Mouse (Mus musculus): ENCODE measurements around the gene Gm10720. TPM values are rescaled to one million over a fixed set of nuclear protein-coding genes. Genes with fewer than 3 reads are reported as not detected.
"Not testable (repeated sequence)": the region's sequence is repeated elsewhere in the genome, so short reads cannot be mapped to it uniquely, and the experiment has no call there.

The Gm10720 gene
- polyA plus RNA-seq, 1 experiment from 2014 or later = not detected

- not testable (repeated sequence) for H3K9me3 ChIP-seq (ENCODE audit: low read length); ATAC-seq; H3K4me3 ChIP-seq (ENCODE audit: low read depth, low read length); H3K36me3 ChIP-seq (ENCODE audit: insufficient read depth, low read length); H3K27me3 ChIP-seq (replicated peaks; ENCODE audit: insufficient read depth, low read length); H3K4me1 ChIP-seq (ENCODE audit: insufficient read depth, low read depth, low read length); DNase-seq (ENCODE audit: low spot score); H3K9ac ChIP-seq (replicated peaks; ENCODE audit: low read depth); H3K27ac ChIP-seq (ENCODE audit: low read length); H3K4me2 ChIP-seq (replicated peaks; ENCODE audit: low read depth, low read length)
- 70% methylated on average over 15 of the region's 16 CpGs for WGBS
Observed at GRCm38 (mm10) chr9:3023985-3024648, 8.7 kb downstream of the Gm10720 start.

DNA sequence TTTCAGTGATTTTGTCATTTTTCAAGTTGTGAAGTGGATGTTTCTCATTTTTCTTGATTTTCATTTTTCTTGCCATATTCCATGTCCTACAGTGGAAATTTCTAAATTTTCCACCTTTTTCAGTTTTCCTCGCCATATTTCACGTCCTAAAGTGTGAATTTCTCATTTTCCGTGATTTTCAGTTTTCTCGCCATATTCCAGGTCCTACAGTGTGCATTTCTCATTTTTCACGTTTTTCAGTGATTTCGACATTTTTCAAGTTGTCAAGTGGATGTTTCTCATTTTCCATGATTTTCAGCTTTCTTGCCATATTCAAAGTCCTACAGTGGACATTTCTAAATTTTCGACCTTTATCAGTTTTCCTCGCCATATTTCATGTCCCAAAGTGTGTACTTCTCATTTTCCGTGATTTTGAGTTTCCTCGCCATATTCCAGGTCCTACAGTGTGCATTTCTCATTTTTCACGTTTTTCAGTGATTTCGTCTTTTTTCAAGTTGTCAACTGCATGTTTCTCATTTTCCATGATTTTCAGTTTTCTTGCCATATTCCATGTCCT lies 9.5 kb downstream of the Gm10720 start, which contains the start of gene Gm10717:
Gene Gm10717 (plus strand): TSS at position 506 of the 556 bp plus-strand sequence.
- H3K4me2 ChIP-seq (replicated peaks; ENCODE audit: low read depth, low read length); H3K9me3 ChIP-seq (ENCODE audit: low read length); H3K27ac ChIP-seq (ENCODE audit: low read length); H3K36me3 ChIP-seq (ENCODE audit: insufficient read depth, low read length); H3K9ac ChIP-seq (replicated peaks; ENCODE audit: low read depth); DNase-seq (ENCODE audit: low spot score); H3K4me1 ChIP-seq (ENCODE audit: insufficient read depth, low read depth, low read length); ATAC-seq; H3K27me3 ChIP-seq (replicated peaks; ENCODE audit: insufficient read depth, low read length); H3K4me3 ChIP-seq (ENCODE audit: low read depth, low read length): not testable (repeated sequence)
- WGBS = 75% methylated on average over 12 of the region's 12 CpGs

DNA sequence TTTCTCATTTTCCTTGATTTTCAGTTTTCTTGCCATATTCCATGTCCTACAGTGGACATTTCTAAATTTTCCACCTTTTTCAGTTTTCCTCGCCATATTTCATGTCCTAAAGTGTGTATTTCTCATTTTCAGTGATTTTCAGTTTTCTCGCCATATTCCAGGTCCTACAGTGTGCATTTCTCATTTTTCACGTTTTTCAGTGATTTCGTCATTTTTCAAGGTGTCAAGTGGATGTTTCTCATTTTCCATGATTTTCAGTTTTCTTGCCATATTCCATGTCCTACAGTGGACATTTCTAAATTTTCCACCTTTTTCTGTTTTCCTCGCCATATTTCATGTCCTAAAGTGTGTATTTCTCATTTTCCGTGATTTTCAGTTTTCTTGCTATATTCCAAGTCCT lies 10.2 kb downstream of the Gm10720 start:
- H3K4me1 ChIP-seq (ENCODE audit: insufficient read depth, low read depth, low read length); H3K4me2 ChIP-seq (replicated peaks; ENCODE audit: low read depth, low read length); H3K36me3 ChIP-seq (ENCODE audit: insufficient read depth, low read length); H3K27me3 ChIP-seq (replicated peaks; ENCODE audit: insufficient read depth, low read length); DNase-seq (ENCODE audit: low spot score); H3K27ac ChIP-seq (ENCODE audit: low read length); H3K9ac ChIP-seq (replicated peaks; ENCODE audit: low read depth); H3K9me3 ChIP-seq (ENCODE audit: low read length); ATAC-seq; H3K4me3 ChIP-seq (ENCODE audit: low read depth, low read length): not testable (repeated sequence)
- 60% methylated on average over 4 of the region's 6 CpGs for WGBS

DNA sequence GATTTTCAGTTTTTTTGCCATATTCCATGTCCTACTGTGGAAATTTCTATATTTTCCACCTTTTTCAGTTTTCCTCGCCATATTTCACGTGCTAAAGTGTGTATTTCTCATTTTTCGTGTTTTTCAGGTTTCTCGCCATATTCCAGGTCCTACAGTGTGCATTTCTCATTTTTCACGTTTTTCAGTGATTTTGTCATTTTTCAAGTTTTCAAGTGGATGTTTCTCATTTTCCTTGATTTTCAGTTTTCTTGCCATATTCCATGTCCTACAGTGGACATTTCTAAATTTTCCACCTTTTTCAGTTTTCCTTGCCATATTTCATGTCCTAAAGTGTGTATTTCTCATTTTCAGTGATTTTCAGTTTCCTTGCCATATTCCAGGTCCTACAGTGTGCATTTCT lies 10.7 kb downstream of the Gm10720 start:
- ATAC-seq; H3K4me3 ChIP-seq (ENCODE audit: low read depth, low read length); H3K4me1 ChIP-seq (ENCODE audit: insufficient read depth, low read depth, low read length); H3K27ac ChIP-seq (ENCODE audit: low read length); DNase-seq (ENCODE audit: low spot score); H3K4me2 ChIP-seq (replicated peaks; ENCODE audit: low read depth, low read length); H3K36me3 ChIP-seq (ENCODE audit: insufficient read depth, low read length); H3K9me3 ChIP-seq (ENCODE audit: low read length); H3K9ac ChIP-seq (replicated peaks; ENCODE audit: low read depth); H3K27me3 ChIP-seq (replicated peaks; ENCODE audit: insufficient read depth, low read length): not testable (repeated sequence)
- 75% methylated on average over 5 of the region's 5 CpGs for WGBS

DNA sequence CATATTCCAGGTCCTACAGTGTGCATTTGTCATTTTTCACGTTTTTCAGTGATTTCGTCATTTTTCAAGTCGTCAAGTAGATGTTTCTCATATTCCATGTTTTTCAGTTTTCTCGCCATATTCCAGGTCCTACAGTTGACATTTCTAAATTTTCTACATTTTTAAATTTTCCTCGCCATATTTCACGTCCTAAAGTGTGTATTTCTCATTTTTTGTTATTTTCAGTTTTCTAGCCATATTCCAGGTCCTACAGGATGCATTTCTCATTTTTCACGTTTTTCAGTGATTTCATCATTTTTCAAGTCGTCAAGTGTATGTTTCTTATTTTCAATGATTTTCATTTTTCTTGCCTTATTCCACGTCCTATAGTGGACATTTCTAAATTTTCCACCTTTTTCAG lies 11.3 kb downstream of the Gm10720 start:
- not testable (repeated sequence) for DNase-seq (ENCODE audit: low spot score); H3K36me3 ChIP-seq (ENCODE audit: insufficient read depth, low read length); H3K27me3 ChIP-seq (replicated peaks; ENCODE audit: insufficient read depth, low read length); H3K4me3 ChIP-seq (ENCODE audit: low read depth, low read length); H3K27ac ChIP-seq (ENCODE audit: low read length); H3K9ac ChIP-seq (replicated peaks; ENCODE audit: low read depth); H3K4me1 ChIP-seq (ENCODE audit: insufficient read depth, low read depth, low read length); H3K9me3 ChIP-seq (ENCODE audit: low read length); H3K4me2 ChIP-seq (replicated peaks; ENCODE audit: low read depth, low read length); ATAC-seq
- WGBS = 67% methylated on average over 9 of the region's 9 CpGs

DNA sequence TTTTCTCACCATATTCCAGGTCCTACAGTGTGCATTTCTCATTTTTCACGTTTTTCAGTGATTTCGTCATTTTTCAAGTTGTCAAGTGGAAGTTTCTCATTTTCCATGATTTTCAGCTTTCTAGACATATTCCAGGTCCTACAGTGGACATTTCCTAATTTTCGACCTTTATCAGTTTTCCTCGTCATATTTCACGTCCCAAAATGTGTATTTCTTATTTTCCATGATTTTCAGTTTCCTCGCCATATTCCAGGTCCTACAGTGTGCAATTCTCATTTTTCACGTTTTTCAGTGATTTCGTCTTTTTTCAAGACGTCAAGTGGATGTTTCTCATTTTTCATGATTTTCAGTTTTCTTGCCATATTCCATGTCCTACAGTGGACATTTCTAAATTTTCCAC lies 11.7 kb downstream of the Gm10720 start:
- H3K4me3 ChIP-seq (ENCODE audit: low read depth, low read length); H3K36me3 ChIP-seq (ENCODE audit: insufficient read depth, low read length); H3K9ac ChIP-seq (replicated peaks; ENCODE audit: low read depth); H3K27me3 ChIP-seq (replicated peaks; ENCODE audit: insufficient read depth, low read length); H3K9me3 ChIP-seq (ENCODE audit: low read length); H3K27ac ChIP-seq (ENCODE audit: low read length); H3K4me2 ChIP-seq (replicated peaks; ENCODE audit: low read depth, low read length); H3K4me1 ChIP-seq (ENCODE audit: insufficient read depth, low read depth, low read length): not testable (repeated sequence)
- WGBS = 72% methylated on average over 9 of the region's 9 CpGs
- ATAC-seq (0 out of 2 replicates have a peak, but pooled peaks have one; percentile 1), DNase-seq (ENCODE audit: low spot score) (peak; percentile 12)

DNA sequence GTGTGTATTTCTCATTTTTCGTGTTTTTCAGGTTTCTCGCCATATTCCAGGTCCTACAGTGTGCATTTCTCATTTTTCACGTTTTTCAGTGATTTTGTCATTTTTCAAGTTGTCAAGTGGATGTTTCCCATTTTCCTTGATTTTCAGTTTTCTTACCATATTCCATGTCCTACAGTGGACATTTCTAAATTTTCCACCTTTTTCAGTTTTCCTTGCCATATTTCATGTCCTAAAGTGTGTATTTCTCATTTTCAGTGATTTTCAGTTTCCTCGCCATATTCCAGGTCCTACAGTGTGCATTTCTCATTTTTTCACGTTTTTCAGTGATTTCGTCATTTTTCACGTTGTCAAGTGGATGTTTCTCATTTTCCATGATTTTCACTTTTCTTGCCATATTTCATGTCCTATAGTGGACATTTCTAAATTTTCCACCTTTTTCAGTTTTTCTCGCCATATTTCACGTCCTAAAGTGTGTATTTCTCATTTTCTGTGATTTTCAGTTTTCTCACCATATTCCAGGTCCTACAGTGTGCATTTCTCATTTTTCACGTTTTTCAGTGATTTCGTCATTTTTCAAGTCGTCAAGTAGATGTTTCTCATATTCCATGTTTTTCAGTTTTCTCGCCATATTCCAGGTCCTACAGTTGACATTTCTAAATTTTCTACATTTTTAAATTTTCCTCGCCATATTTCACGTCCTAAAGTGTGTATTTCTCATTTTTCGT lies 14.0 kb downstream of the Gm10720 start:
- H3K4me3 ChIP-seq (ENCODE audit: low read depth, low read length); H3K27me3 ChIP-seq (replicated peaks; ENCODE audit: insufficient read depth, low read length); DNase-seq (ENCODE audit: low spot score); H3K4me2 ChIP-seq (replicated peaks; ENCODE audit: low read depth, low read length); H3K36me3 ChIP-seq (ENCODE audit: insufficient read depth, low read length); H3K9me3 ChIP-seq (ENCODE audit: low read length); H3K4me1 ChIP-seq (ENCODE audit: insufficient read depth, low read depth, low read length); H3K27ac ChIP-seq (ENCODE audit: low read length); ATAC-seq; H3K9ac ChIP-seq (replicated peaks; ENCODE audit: low read depth): not testable (repeated sequence)
- 63% methylated on average over 12 of the region's 16 CpGs for WGBS

GRCm38 (mm10) chr9:3030677-3031318 lies 15.3 kb downstream of the Gm10720 start:
- ATAC-seq = 0 out of 2 replicates have a peak, but pooled peaks have one; percentile 19
- H3K27me3 ChIP-seq (replicated peaks; ENCODE audit: insufficient read depth, low read length); H3K4me2 ChIP-seq (replicated peaks; ENCODE audit: low read depth, low read length); H3K9ac ChIP-seq (replicated peaks; ENCODE audit: low read depth); H3K36me3 ChIP-seq (ENCODE audit: insufficient read depth, low read length); H3K4me1 ChIP-seq (ENCODE audit: insufficient read depth, low read depth, low read length); H3K4me3 ChIP-seq (ENCODE audit: low read depth, low read length); H3K27ac ChIP-seq (ENCODE audit: low read length); H3K9me3 ChIP-seq (ENCODE audit: low read length): not testable (repeated sequence)
- DNase-seq (ENCODE audit: low spot score) = peak; percentile 93
- WGBS = 66% methylated on average over 2 of the region's 10 CpGs

- not testable (repeated sequence) for H3K4me3 ChIP-seq (ENCODE audit: low read depth, low read length); H3K27me3 ChIP-seq (replicated peaks; ENCODE audit: insufficient read depth, low read length); H3K4me2 ChIP-seq (replicated peaks; ENCODE audit: low read depth, low read length); ATAC-seq; H3K9me3 ChIP-seq (ENCODE audit: low read length); DNase-seq (ENCODE audit: low spot score); H3K27ac ChIP-seq (ENCODE audit: low read length); H3K36me3 ChIP-seq (ENCODE audit: insufficient read depth, low read length); H3K4me1 ChIP-seq (ENCODE audit: insufficient read depth, low read depth, low read length); H3K9ac ChIP-seq (replicated peaks; ENCODE audit: low read depth)
- WGBS = no CpG with 5 or more reads among the region's 8 CpGs
Observed at GRCm38 (mm10) chr9:3034299-3034698, 18.8 kb downstream of the Gm10720 start, which contains the start of gene Gm17535. Gene Gm17535 (plus strand): TSS chr9:3034599.
